ENCODE assay signal across 15 mouse cellular contexts in the genomic region with DNA sequence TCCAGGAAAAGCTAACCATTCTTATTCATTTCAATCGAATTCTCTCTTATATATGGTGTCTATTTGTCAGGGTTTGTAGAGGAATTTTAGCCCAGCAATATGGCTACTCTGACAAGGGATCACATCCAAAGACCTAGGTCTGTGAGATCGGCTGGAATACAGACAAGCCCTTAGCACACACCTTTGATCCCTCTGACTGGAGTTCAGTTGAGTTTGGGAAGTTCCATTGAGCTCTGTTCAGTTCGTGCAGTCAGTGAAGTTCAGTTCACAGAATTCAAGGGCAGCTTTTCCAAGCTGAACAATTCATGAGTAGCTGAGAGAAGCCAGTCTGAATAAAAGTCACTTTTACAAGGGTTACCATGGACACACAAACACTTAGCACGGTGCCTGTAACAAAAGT.
"Had no signal": no experiment of that assay in that cellular context is flagged by ENCODE, and none has a peak within 500 bp of the region (broad histone marks: within the 10 kb centered on the region; RNA-seq: fewer than 3 reads in every experiment).

No protein-coding gene starts in this region.

- H3K4me2 ChIP-seq: neural tube, embryonic 15.5 days; stomach, embryonic 15.5 days had no signal

- H3K9me3 ChIP-seq: neural tube, embryonic 15.5 days; stomach, embryonic 15.5 days had no signal

- H3K27ac ChIP-seq: neural tube, embryonic 15.5 days; stomach, embryonic 15.5 days; stomach, postnatal 0 days had no signal

- H3K4me3 ChIP-seq: neural tube, embryonic 15.5 days; stomach, embryonic 15.5 days had no signal

- H3K27me3 ChIP-seq: neural tube, embryonic 15.5 days; stomach, embryonic 15.5 days had no signal

- DNase-seq: retina, postnatal 1 day; right cerebral cortex, adult 18-20 months; right cerebral cortex, postnatal 14 days; right cerebral cortex, postnatal 25 days; right cerebral cortex, postnatal 4 days; spleen, adult 18-20 months; thymus, adult 18-20 months; thymus, adult 2 months; thymus, postnatal 14 days; thymus, postnatal 25 days; thymus, postnatal 36 days; thymus, postnatal 4 days had no signal

- H3K9ac ChIP-seq: neural tube, embryonic 15.5 days; stomach, embryonic 15.5 days had no signal

- H3K36me3 ChIP-seq: neural tube, embryonic 15.5 days; stomach, embryonic 15.5 days had no signal

- H3K4me1 ChIP-seq: neural tube, embryonic 15.5 days; stomach, embryonic 15.5 days had no signal
